ENCODE assay signal across 9 mouse cellular contexts in genomic region chr5:38195941-38196340, GRCm38 (mm10).
"Had no signal": no experiment of that assay in that cellular context is flagged by ENCODE, and none has a peak within 500 bp of the region (broad histone marks: within the 10 kb centered on the region; RNA-seq: fewer than 3 reads in every experiment).

No protein-coding gene starts in this region.

- DNase-seq: lung, adult 18-20 months; lung, embryonic 14.5 days; lung, postnatal 10 days; lung, postnatal 4 days; midbrain, embryonic 14.5 days; right cerebral cortex, postnatal 14 days; thymus, adult 2 months; thymus, postnatal 25 days; thymus, postnatal 4 days had no signal
